Mouse (Mus musculus): ENCODE measurements at regions not wholly inside any gene's neighbourhood (a gene's known extent, or its start where the extent isn't known, plus 50 kb on each side); places are given as distances from the start of the nearest gene placed in this dataset.

GRCm38 (mm10) chr4:152775801-152776200 lies 298.1 kb upstream of the Kcnab2 start:
- dilution Hi-C loops (cut with MboI; ENCODE audit: extremely low pct_ligation_motif_present, extremely low pct_unique_long_range_greater_than_20kb, low sequenced_read_pairs) (no loop called here), in situ Hi-C loops (cut with MboI; ENCODE audit: low pct_ligation_motif_present, low pct_unique_long_range_greater_than_20kb, low sequenced_read_pairs) (no loop called here)
- Histone ChIP-seq H3K9me3 (replicated peaks; ENCODE audit: low read length) (peaks cover 90% of the 10 kb centered on the region), H3K27ac (ENCODE audit: insufficient read depth, low read depth) (no peak overlapping the region), H3K79me2 (replicated peaks; ENCODE audit: control insufficient read depth, extremely low read depth, insufficient read depth, poor library complexity, severe bottlenecking) (no peaks in the 10 kb centered on the region), H3K9ac (ENCODE audit: insufficient read depth, low read depth) (no peak overlapping the region), H3K36me3 (replicated peaks in 1 of 2; ENCODE audit: control insufficient read depth in 1 of 2, insufficient read depth in 1 of 2, low read length in 1 of 2) (no peaks in the 10 kb centered on the region), H3K4me2 (ENCODE audit: insufficient read depth, low read depth, poor library complexity, severe bottlenecking) (no peak overlapping the region), H3K4me3 (replicated peaks in 1 of 3; ENCODE audit: low read depth in 2 of 3, low read length in 2 of 3, poor library complexity in 1 of 3) (no peak overlapping the region), H3K27me3 (replicated peaks) (no peaks in the 10 kb centered on the region), H3K4me1 (ENCODE audit: control insufficient read depth in 1 of 2, insufficient read depth in 2 of 2) (no peaks in the 10 kb centered on the region)
- DNase-seq (ENCODE audit: extremely low read depth), result no peak
- TF ChIP-seq POLR2A (IDR thresholded peaks at IDR 0.05; ENCODE audit: low read depth, low read length), result no peak
- no peak for TF ChIP-seq ELF1 (IDR thresholded peaks at IDR 0.05; ENCODE audit: low read depth, low read length)
- TF ChIP-seq ZNF384 (IDR thresholded peaks at IDR 0.05; ENCODE audit: low read depth, low read length), result no peak
- no peak for TF ChIP-seq SIN3A (IDR thresholded peaks at IDR 0.05; ENCODE audit: low read length)
- no peak for TF ChIP-seq CHD1 (IDR thresholded peaks at IDR 0.05; ENCODE audit: low read depth, low read length)
- no peak for TF ChIP-seq ETS1 (conservative IDR thresholded peaks at IDR 0.05; ENCODE audit: low read depth, low read length)
- TF ChIP-seq BHLHE40 (IDR thresholded peaks at IDR 0.05; ENCODE audit: low read depth, low read length), result no peak
- TF ChIP-seq JUND (conservative IDR thresholded peaks at IDR 0.05; ENCODE audit: low read depth, low read length), result no peak
- no peak for TF ChIP-seq RAD21 (IDR thresholded peaks at IDR 0.05; ENCODE audit: low read depth, low read length)
- no peak for TF ChIP-seq MEF2A (IDR thresholded peaks at IDR 0.05; ENCODE audit: borderline replicate concordance, low read depth, low read length)
- no peak for TF ChIP-seq MAZ (IDR thresholded peaks at IDR 0.05; ENCODE audit: low read depth, low read length)
- no peak for TF ChIP-seq MXI1 (IDR thresholded peaks at IDR 0.05; ENCODE audit: low read depth, low read length)
- TF ChIP-seq MYC (IDR thresholded peaks at IDR 0.05; ENCODE audit: low read depth, low read length), result no peak
- no peak for TF ChIP-seq TBP (conservative IDR thresholded peaks at IDR 0.05; ENCODE audit: low read depth, low read length)
- no peak for TF ChIP-seq MAFK (IDR thresholded peaks at IDR 0.05; ENCODE audit: insufficient replicate concordance, low read length)

GRCm38 (mm10) chr4:152771386-152771785 lies 293.7 kb upstream of the Kcnab2 start:
- no peak for DNase-seq (ENCODE audit: extremely low read depth)
- in situ Hi-C loops (cut with MboI; ENCODE audit: low pct_ligation_motif_present, low pct_unique_long_range_greater_than_20kb, low sequenced_read_pairs) (no loop called here), dilution Hi-C loops (cut with MboI; ENCODE audit: extremely low pct_ligation_motif_present, extremely low pct_unique_long_range_greater_than_20kb, low sequenced_read_pairs) (no loop called here)
- H3K9ac ChIP-seq (ENCODE audit: insufficient read depth, low read depth), result no peak overlapping the region
- H3K79me2 ChIP-seq (replicated peaks; ENCODE audit: control insufficient read depth, extremely low read depth, insufficient read depth, poor library complexity, severe bottlenecking), result no peaks in the 10 kb centered on the region
- no peaks in the 10 kb centered on the region for H3K27me3 ChIP-seq (replicated peaks)
- no peak overlapping the region for H3K4me2 ChIP-seq (ENCODE audit: insufficient read depth, low read depth, poor library complexity, severe bottlenecking)
- peak overlapping the region in 1 of 3 experiments; percentile 3 for H3K4me3 ChIP-seq (replicated peaks in 1 of 3; ENCODE audit: low read depth in 2 of 3, low read length in 2 of 3, poor library complexity in 1 of 3)
- peaks cover 81% of the 10 kb centered on the region for H3K9me3 ChIP-seq (replicated peaks; ENCODE audit: low read length)
- no peaks in the 10 kb centered on the region for H3K4me1 ChIP-seq (ENCODE audit: control insufficient read depth in 1 of 2, insufficient read depth in 2 of 2)
- TF ChIP-seq ETS1 (conservative IDR thresholded peaks at IDR 0.05; ENCODE audit: low read depth, low read length) (no peak), SMC3 (IDR thresholded peaks at IDR 0.05; ENCODE audit: low read depth, low read length) (no peak), POLR2A (IDR thresholded peaks at IDR 0.05; ENCODE audit: low read depth, low read length) (no peak), RAD21 (IDR thresholded peaks at IDR 0.05; ENCODE audit: low read depth, low read length) (no peak), JUND (conservative IDR thresholded peaks at IDR 0.05; ENCODE audit: low read depth, low read length) (no peak), BHLHE40 (IDR thresholded peaks at IDR 0.05; ENCODE audit: low read depth, low read length) (no peak), ZKSCAN1 (IDR thresholded peaks at IDR 0.05; ENCODE audit: borderline replicate concordance, low read depth, low read length) (no peak), TCF12 (IDR thresholded peaks at IDR 0.05; ENCODE audit: low read depth, low read length) (no peak), GABPA (IDR thresholded peaks at IDR 0.05; ENCODE audit: insufficient replicate concordance, low read depth, low read length) (no peak), POLR2AphosphoS2 (IDR thresholded peaks at IDR 0.05; ENCODE audit: low read depth, low read length) (no peak), NRF1 (IDR thresholded peaks at IDR 0.05; ENCODE audit: low read depth, low read length) (no peak), CHD1 (IDR thresholded peaks at IDR 0.05; ENCODE audit: low read depth, low read length) (no peak)
- H3K27ac ChIP-seq (ENCODE audit: insufficient read depth, low read depth), result no peak overlapping the region
- H3K36me3 ChIP-seq (replicated peaks in 1 of 2; ENCODE audit: control insufficient read depth in 1 of 2, insufficient read depth in 1 of 2, low read length in 1 of 2), result no peaks in the 10 kb centered on the region
